In genomic region chr9:79977549-79977971, GRCm38 (mm10) we compare ENCODE assay signal across 8 mouse cellular contexts. TPM values are rescaled to one million over a fixed set of nuclear protein-coding genes. Genes with fewer than 3 reads are reported as not detected.
DNase-seq lines count a peak whose midpoint lies in the region; ATAC-seq lines count a peak whose summit lies in the region.

No protein-coding gene starts in this region.

- peak; percentile 79 to 83 for ATAC-seq in hematopoietic stem cell, adult 5-6 weeks (replicated peaks in 1 of 2; ENCODE audit: insufficient read depth in 1 of 2, low FRiP score in 2 of 2, low TSS enrichment in 1 of 2, low read depth in 1 of 2, poor library complexity in 2 of 2, severe bottlenecking in 2 of 2)

- DNase-seq in left cerebral cortex, adult 18-20 months (ENCODE audit: low spot score in 2 of 2), result peak; percentile 12 to 37
- DNase-seq in left cerebral cortex, adult 8-10 months (ENCODE audit: low spot score in 2 of 2), result no peak
- DNase-seq in forelimb bud, embryonic 11.5 days (ENCODE audit: low read depth, low spot score), result peak; percentile 35
- DNase-seq in layer of hippocampus, postnatal 14 days (ENCODE audit: low spot score in 2 of 2), result peak; percentile 19 to 47
- peak; percentile 60 for DNase-seq in lung, postnatal 36 days
- peak; percentile 49 for DNase-seq in retina, postnatal 1 day
- DNase-seq in cerebellum, adult 18-20 months, result no peak

RNA-seq across cellular contexts. Expression of gene Filip1, which starts 35.1 kb away (rescaled TPM):
- total RNA-seq in left cerebral cortex, adult 18-20 months (2021), result 10 to 100 TPM; 18.2 to 19.9 TPM
- total RNA-seq in left cerebral cortex, adult 8-10 months (2022), result 10 to 100 TPM; 16.2 to 21.0 (median 19.0) TPM
- total RNA-seq in hematopoietic stem cell, adult 5-6 weeks (2017), result 0.35 and 1.1 TPM in 2 replicates
- total RNA-seq in layer of hippocampus, postnatal 14 days (2021), result 10 to 100 TPM; 13.6 to 15.5 TPM

Comparison
In these comparisons a context has a peak if more than half of its experiments do, and no peak if none do; other contexts are left out.
1. DNase-seq: peak in left cerebral cortex, adult 18-20 months (2 of 2), forelimb bud, embryonic 11.5 days (single experiment), layer of hippocampus, postnatal 14 days (2 of 2), lung, postnatal 36 days (single experiment) and retina, postnatal 1 day (single experiment); none in left cerebral cortex, adult 8-10 months (0 of 2) and cerebellum, adult 18-20 months (0 of 2).